Mouse (Mus musculus) heart, postnatal 25 days (tissue): Measurements from ENCODE around the gene Coa7. TPM values are rescaled to one million over a fixed set of nuclear protein-coding genes. Genes with fewer than 3 reads are reported as not detected.
A peak's percentile ranks its signal among the peaks of the same experiment; 100 is the strongest.

Experiments
- DNase-seq: peaks from one replicate; pipeline ENCODE4 v3.0.0; 2022; ENCODE audit warnings: low spot score
- intact Hi-C: fragments of 180-260 bp; cut with DNase I; formaldehyde crosslinking; loops from one replicate; pipeline ENCODE4 v1.15.1; 2025
- total RNA-seq, 2 experiments: library from RNA; stranded (reverse); gene quantifications; 2 replicates each; pipeline ENCODE4 v1.2.3; 2021

Gene Coa7
- 10 to 100 TPM; 35.2 to 37.8 TPM for total RNA-seq

GRCm38 (mm10) chr4:108327730-108328484, at the start of gene Coa7:
TSS of gene Coa7 (plus strand) at chr4:108328140.
- peak; percentile 92 for DNase-seq

GRCm38 (mm10) chr4:108300266-108300665, 27.7 kb upstream of the Coa7 start:
- intact Hi-C loops, result loop anchor here (10.0 kb wide), 1 partner anchor 225 kb away; no protein-coding TSS in a partner anchor

More at GRCm38 (mm10) chr4:108327730-108328484, at the start of gene Coa7:
- intact Hi-C loops, result loop anchor here (10.0 kb wide), 1 partner anchor 403 kb away; the partner anchor contains the start of gene Cpt2

GRCm38 (mm10) chr4:108300670-108301373, 27.1 kb upstream of the Coa7 start, which contains the start of gene Zyg11b:
TSS of gene Zyg11b (minus strand) at chr4:108301096.
- intact Hi-C loops, result loop anchor here (10.0 kb wide), 1 partner anchor 226 kb away; no protein-coding TSS in a partner anchor
- DNase-seq, result peak; percentile 73

More at GRCm38 (mm10) chr4:108300266-108300665, 27.7 kb upstream of the Coa7 start:
- no peak for DNase-seq

- DNase-seq, result no peak
- intact Hi-C loops, result loop anchor here (2.0 to 10.0 kb wide), 2 partner anchors 20 to 228 kb away; no protein-coding TSS in a partner anchor
Observed at GRCm38 (mm10) chr4:108302296-108302890, 25.5 kb upstream of the Coa7 start.

DNA sequence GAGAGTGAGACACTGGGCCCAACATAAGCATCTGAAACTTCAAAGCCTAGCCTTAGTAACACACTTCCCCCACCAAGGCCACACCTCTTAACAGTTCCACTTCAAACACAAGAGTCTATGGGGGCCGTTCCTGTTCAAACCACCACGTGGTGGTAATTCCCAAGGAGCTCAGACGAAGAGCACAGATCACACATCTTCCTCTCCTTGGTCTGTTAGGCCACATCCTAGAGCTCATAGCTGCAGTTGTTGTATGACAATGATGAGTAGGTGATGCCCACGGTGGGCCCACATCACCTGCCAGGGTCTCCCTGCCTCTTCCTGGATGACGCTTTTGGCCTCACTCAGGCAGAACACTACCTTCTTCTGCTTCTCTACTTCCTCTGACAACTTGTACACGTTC, 17.2 kb upstream of the Coa7 start:
- intact Hi-C loops, result no loop called here
- no peak for DNase-seq

DNA sequence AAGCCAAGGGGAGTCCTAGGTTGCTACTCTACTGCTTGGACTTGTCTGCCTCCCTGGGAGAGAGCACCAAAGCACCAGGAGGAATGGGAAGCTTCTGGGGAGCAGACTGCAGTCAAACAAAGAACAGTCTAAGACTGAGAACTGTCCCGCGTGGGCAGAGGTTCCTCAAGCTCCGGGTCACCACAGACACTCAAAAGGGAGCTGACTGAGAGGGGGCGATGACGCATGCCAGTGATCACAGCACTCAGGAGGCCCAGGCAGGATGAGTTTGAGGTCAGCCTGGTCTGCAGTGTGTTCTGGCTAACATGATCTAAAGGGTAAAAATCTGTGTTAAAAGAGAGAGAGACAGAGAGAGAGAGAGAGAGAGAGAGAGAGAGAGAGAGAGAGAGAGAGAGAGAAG, 13.9 kb upstream of the Coa7 start:
- DNase-seq, result no peak
- intact Hi-C loops, result no loop called here

GRCm38 (mm10) chr4:108317656-108318605, 10.0 kb upstream of the Coa7 start:
- DNase-seq, result no peak
- intact Hi-C loops, result loop anchor here (5.0 kb wide), 1 partner anchor 151 kb away; the partner anchor contains the start of gene Echdc2

- intact Hi-C loops, result loop anchor here (5.0 kb wide), 1 partner anchor 152 kb away; the partner anchor contains the start of gene Echdc2
- no peak for DNase-seq
Observed at GRCm38 (mm10) chr4:108318649-108319615, 9.0 kb upstream of the Coa7 start.

- DNase-seq, result no peak
- intact Hi-C loops, result loop anchor here (5.0 to 10.0 kb wide), 3 partner anchors 67 to 395 kb away; partner anchors contain the start of genes Cpt2 and Echdc2
Observed at GRCm38 (mm10) chr4:108319747-108320146, 8.2 kb upstream of the Coa7 start.

- no peak for DNase-seq
- intact Hi-C loops, result loop anchor here (5.0 to 10.0 kb wide), 2 partner anchors 69 to 396 kb away; partner anchors contain the start of gene Cpt2
Observed at GRCm38 (mm10) chr4:108320627-108321380, 7.1 kb upstream of the Coa7 start.

GRCm38 (mm10) chr4:108323588-108323987, 4.4 kb upstream of the Coa7 start:
- DNase-seq, result no peak
- intact Hi-C loops, result loop anchor here (2.0 to 10.0 kb wide), 3 partner anchors 21 to 399 kb away; partner anchors contain the start of gene Cpt2

GRCm38 (mm10) chr4:108327071-108327579, 815 bp upstream of the Coa7 start:
- no peak for DNase-seq
- intact Hi-C loops, result loop anchor here (10.0 kb wide), 1 partner anchor 402 kb away; the partner anchor contains the start of gene Cpt2

DNA sequence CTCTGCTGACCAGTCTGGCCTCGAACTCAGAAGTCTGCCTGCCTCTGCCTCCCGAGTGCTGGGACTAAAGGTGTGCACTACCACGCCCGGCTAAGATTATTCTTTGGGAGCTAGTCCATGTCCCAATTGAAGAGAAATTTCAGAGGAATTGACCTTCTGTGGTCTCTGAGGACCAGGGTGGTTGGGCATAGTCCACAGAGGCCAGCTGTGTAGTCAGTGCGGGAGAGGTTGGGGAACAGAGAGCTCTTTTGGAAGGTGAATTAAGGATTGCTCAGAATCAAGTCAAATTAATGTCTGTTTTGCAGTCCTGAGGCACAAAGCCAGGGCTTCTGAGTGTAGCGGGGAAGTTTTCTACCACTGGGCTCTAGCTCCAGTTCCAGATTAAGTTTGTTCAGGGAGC, 1.9 kb downstream of the Coa7 start:
- DNase-seq, result no peak
- intact Hi-C loops, result loop anchor here (10.0 kb wide), 1 partner anchor 405 kb away; the partner anchor contains the start of gene Cpt2

DNA sequence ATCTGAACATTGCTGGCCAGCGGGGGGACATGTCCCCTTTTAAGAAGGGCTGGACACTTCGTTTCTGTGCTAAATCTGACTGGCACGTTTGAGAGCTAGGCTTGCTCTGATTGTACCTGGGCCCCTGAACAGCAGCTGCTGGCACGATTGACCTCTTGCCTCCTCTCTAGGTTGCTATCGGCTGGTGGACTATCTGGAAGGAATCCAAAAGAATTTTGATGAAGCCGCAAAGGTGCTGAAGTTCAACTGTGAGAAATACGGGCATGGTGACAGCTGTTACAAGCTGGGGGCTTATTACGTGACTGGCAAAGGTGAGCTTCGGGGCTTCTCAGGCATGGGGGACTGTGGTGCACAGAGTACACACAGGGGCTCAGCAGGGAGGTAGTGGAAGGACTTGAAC, 4.1 kb downstream of the Coa7 start:
- intact Hi-C loops, result no loop called here
- DNase-seq, result no peak

DNA sequence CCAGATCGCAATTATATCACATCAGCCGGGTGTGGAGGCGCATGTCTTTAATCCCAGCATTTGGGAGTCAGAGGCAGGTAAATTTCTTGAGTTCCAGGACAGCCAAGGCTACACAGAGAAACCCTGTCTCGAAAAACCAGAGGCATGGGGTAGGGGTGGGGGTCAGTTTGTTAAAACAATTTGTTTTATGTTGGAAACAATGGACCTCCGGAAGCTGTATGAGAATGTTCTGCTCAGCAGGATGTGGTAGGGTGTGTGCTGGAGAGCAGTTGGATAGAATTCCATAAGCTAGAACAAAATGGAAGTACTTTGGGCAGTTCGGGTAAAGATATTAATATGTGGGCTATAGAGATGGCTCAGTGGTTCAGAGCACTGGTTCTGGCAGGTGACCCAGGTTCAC, 7.5 kb downstream of the Coa7 start:
- intact Hi-C loops, result no loop called here

GRCm38 (mm10) chr4:108336765-108337164, 8.8 kb downstream of the Coa7 start:
- DNase-seq, result no peak
- intact Hi-C loops, result no loop called here

More for the DNA sequence above, 7.5 kb downstream of the Coa7 start:
- DNase-seq, result no peak

DNA sequence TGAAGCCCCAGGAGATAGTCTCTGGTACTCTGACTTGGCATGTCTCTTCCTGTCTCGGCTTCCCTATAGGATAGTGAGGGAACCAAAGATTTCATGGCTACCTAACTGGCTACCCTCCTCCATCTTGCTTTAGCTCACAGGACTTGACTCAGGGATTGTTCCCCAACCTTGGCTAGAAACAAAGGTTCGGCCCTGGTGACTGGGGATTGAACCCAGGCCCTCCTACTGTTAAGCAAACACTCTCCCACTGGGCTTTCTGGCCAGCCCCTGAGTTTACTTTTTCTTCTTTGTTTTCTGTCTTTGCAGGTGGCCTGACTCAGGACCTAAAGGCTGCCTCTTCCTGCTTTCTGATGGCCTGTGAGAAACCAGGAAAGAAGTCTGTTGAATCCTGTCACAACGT, 9.9 kb downstream of the Coa7 start:
- intact Hi-C loops, result loop anchor here (2.0 kb wide), 2 partner anchors 123 to 153 kb away; no protein-coding TSS in a partner anchor
- DNase-seq, result no peak
